Mouse (Mus musculus) cerebellum, adult 2 months (tissue): ENCODE measurements at regions not wholly inside any gene's neighbourhood (a gene's known extent, or its start where the extent isn't known, plus 50 kb on each side); places are given as distances from the start of the nearest gene placed in this dataset.

Source experiments
- CTCF ChIP-seq: fragments of 200-500 bp; IDR thresholded peaks from 2 replicates; pipeline ENCODE4 v1.5.1; 2011; ENCODE audit warnings: low read depth, mild to moderate bottlenecking, control low read depth, low read length, moderate library complexity, borderline replicate concordance; ENCODE audit not compliant: insufficient read depth
- POLR2A ChIP-seq: fragments of 200-500 bp; IDR thresholded peaks from 2 replicates; pipeline ENCODE4 v1.6.1; 2011; ENCODE audit warnings: low read length, control low read depth, borderline replicate concordance; ENCODE audit not compliant: insufficient read depth

GRCm38 (mm10) chr3:70102091-70102490, 94.7 kb downstream of the Otol1 start:
- TF ChIP-seq CTCF (no peak), POLR2A (no peak)
